Mouse (Mus musculus): ENCODE data around the gene Ythdf1.

The Ythdf1 gene

DNA sequence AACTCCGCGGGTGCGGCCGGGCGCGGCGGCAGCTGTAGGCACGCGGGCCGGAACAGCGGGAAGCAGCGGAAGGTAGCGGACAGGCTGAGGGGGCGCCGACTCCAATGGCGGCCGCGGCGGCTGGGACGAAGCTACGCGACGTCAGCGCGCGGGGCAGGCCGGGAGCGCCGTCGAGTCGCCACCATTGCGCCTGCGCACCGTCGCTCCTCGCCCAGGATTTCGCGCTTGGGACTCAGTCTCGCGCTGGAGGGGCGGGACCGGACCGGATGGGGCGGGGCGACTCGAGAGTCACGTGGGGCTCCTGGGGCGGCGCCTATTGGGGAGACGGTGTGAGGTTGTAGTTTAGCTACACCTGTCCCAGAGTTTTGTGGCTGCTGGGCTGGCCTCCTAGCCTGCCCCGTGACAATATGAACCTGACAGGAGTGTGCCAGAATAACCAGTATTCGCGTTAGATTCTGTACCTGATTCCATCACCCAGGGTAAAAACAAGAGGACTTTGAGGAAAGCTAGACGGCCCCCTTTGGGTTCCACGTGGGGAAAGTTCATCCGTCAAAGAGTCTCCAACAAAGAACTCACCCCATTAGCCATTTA, at the start of gene Ythdf1:
TSS of gene Ythdf1 (minus strand) at position 140 of the 591 bp plus-strand sequence.
- peak; percentile 97 for DNase-seq (ENCODE audit: inconsistent ontology term)

DNA sequence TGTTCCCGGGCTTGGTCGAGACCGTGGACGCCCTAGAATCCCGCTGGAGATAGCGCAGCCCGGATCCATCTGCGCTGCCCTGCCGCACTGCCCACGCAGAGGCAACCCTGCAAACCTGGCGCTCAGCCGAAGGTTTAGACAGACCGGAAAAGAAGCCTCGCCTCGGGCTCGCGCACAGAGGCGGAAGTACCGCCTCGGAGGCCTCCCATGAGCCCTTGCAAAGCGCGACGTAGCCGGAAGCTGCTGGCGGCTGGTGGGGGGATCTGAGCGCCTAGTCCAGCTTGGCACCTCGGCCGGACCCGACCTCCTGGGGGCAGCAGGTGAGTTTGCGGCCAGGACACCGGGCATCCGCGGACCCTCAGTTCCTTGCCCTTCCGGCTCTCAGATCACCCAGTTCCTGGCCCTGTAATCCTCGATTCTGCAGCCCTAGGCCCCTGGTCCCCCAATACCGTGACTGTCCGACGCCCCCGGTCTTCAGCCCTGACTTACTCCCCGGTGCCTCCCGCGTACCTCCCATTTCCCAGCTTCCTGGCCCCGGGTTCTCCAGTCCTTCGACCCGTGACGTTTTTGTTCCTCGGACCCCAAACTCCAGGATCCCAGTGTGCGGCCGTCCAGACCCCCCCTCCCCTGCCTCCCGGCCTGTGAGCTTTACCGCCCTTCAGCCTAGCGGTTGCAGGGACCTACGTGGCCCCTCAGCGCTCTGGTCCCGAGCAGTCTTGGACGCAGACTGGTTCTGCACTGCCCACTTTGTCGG, 46.4 kb upstream of the Ythdf1 start, which contains the start of gene Arfgap1:
TSS of gene Arfgap1 (plus strand) at position 216 of the 754 bp plus-strand sequence.
- peak; percentile 93 for DNase-seq (ENCODE audit: inconsistent ontology term)

DNA sequence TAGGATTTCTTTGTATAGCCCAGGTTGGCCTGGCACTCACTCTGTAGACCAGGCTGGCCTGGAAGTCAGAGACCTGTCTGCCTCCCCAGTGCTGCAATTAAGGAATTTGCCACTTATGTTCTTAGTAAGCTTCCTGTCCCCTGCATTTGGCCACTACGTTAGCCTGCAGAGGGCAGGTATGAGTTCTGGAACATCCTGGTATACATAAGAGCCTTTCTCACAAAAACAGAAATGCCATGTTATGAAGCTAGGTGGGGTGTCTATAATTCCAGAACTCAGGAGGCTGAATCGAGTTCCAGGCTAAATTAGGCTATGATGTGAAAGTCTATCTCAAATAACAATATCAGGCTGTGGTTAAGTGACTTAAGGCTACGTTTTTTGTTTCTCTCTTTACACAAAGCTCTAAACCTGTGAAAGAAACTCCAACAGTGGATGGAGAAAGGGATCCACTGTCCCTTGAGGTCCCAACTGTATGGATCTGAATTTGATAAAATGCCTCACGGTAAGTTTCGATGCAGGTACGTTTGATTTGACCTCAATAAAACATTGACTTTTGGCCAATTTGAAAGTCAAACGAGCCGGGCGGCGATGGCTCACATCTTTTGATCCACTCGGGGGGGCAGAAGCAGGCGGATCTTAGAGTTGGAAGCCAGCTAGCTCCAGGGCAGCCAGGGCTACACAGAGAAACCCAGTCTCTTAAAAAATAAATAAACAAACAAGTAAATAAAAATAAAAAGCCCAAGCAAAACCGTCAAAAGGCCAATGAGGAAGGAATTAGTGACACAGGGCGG, 45.5 kb upstream of the Ythdf1 start:
- no peak for DNase-seq (ENCODE audit: inconsistent ontology term)

DNA sequence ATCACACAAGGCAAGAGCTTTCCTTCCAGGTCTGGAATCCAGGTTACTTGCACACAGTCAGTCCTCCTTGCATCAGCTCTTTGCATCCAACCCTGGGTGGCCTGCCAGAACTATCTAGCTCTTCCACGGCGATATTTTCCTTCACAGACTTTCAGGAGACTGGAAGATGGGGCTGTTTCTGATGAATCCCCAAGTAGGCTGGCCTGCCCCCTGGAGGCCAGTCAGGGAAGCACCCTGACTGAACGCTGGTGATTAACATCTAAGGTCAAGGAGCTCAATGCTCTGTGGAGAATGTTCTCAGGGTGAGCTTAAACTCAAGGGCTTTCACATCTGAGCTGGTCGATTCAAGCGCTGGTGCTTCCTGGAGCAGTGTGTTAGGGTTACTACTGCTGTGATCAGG, 43.2 kb upstream of the Ythdf1 start:
- peak; percentile 80 for DNase-seq (ENCODE audit: inconsistent ontology term)

DNA sequence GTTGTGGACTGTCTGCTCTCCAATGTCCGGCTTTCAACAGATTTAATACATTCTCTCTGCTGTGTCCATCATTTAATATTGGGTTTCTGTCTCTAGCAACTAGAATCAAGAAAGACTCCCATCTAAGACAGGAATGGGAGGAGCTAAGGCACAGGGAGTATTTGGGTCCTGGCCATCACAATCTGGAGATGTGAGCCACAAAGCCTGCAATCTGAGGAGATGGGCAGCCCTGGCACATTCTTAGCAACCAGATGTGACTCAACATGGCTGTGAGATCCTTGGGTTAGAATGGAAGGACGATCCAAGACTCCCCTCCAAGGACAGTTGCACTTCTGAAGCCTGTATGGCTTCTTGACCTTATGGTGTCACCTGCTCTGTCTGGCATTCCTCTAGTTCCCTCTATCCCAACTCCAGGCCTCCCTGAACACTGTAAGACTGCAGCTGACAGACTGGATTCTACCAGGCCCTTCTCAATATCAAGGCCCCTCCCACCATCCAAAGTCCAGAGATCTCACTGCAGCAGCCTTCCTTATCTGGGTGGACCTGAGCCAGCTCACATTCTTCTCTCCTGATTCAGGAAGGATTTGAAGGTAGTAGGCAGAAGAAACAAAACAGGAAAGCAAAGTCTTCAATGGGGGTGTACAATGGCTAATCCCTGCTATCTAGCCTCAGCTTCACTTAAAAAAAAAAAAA, 42.0 kb upstream of the Ythdf1 start:
- no peak for DNase-seq (ENCODE audit: inconsistent ontology term)

DNA sequence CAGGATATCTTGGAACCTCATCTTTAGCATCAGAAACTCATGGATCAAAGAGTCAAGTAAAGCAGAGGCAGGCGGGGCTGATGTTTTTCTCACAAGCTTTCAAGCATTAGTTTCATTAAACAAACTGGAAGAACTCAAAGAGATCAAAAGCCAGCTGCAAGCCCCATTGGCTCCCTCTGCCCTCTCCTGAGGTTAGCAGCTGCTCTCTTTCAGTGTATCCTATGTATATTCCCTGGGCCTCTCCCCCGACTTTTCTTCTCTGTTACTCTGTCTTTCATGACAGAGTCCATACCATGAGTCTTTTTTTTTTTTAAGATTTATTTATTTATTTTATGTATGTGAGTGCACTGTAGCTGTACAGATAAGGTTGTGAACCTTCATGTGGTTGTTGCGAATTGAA, 39.4 kb upstream of the Ythdf1 start:
- no peak for DNase-seq (ENCODE audit: inconsistent ontology term)

DNA sequence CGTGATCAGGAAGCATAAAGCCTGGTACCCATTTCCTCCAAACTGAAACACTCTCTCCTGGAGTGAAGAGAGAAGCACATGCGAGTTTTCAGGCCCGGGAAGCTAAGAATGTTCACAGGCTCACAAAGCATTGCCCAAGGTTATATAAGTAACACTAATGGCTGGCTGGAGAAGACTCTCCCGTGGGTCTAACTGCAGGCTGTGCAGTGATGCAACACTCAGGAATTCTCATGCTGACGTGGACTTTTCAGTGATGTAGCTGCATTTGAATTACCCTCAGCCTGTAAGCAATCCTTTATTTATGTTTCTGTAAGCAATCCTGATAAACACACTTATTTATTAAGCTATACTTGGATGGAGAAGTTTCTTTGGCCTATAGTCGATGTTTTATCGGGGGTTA, 38.9 kb upstream of the Ythdf1 start:
- no peak for DNase-seq (ENCODE audit: inconsistent ontology term)

DNA sequence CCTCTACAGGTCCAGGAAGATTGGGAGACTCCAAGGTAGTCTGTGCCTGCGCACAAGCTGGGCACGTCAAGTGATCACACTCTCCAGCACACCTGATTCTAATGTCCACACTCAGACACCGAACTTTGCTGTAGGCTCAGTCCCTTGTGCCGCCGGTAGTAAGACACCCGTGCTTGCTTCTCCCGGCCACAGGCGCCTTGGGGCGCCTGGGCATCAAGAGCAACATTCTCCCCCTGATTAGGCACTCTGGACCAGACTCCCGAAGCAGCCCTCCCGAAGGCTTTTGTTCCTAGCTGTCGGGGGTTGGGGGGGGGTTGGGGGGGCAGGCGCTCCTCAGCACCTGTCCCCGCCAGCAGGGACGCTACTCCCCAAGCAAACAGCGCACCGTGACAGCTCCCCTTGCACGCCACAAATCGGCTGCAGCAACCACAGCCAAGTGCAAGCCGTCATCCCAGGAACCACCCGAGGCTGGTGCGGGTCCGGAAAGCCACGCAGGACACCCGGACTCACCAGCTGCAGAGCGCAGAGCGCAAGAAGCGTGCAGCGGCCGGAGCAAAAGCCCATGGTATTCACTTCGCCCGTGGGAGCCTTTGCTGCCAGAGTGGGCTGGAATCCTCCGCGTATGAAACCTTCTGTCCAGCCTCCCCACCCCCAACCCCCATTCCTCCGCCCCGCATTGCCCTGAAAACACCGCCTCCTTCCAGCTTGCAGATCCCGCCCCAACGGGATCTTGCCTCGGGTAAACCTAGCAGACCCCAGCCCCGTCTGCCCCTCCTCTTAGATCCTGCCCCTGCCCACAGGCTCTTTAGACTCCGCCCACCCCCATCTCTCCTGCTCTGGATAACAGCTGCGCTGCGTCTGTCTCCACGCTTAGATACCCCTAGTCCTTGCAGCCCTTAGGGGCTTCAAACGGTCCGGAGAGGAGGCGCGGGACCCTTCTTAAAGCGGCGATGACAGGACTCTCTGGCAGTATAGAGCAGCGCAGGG, 33.6 kb upstream of the Ythdf1 start, which contains the start of gene Nkain4:
TSS of gene Nkain4 (minus strand) at position 639 of the 987 bp plus-strand sequence.
- peak; percentile 39 for DNase-seq (ENCODE audit: inconsistent ontology term)

DNA sequence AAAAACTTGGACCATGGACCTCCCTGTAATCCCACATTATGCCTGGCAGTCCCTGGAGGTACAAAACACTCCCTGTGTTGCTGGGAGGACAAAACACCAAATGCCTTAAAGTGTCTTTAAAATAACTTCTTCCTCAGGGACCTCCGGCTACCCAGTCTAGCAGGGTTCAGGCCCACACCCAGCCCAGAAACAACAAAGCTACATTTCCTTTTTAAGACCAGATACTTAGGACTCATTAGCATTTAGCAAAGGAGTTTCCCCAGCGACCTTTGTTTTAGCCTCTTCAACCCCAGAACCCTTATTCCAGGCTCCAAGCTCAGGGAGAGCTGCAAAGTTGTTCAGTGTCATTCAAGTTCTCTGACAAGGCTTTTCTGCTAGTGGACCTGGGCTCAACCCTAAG, 32.9 kb upstream of the Ythdf1 start:
- DNase-seq (ENCODE audit: inconsistent ontology term) = no peak

DNA sequence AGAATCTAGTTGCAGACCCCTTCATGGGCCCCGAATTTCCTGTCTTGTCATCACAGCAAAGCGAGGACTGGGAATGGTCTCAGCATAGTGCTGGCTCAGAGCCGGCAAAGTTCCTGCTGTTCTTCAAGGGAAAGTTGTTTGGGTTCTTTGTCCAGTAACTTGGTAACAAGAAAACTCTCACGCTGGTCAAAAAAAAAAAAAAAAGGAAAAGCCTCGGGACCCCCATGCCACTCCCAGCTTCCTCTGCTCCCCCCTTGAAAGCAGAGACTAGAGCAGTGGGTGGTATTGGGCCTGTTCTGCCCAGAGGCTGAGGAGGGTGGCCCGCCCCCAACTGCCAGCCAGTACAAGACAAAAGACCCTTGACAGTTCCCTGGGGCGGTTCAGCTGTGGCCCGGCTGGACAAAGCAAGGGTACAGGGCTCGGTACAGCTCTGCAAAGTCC, 32.0 kb upstream of the Ythdf1 start:
- peak; percentile 30 for DNase-seq (ENCODE audit: inconsistent ontology term)

DNA sequence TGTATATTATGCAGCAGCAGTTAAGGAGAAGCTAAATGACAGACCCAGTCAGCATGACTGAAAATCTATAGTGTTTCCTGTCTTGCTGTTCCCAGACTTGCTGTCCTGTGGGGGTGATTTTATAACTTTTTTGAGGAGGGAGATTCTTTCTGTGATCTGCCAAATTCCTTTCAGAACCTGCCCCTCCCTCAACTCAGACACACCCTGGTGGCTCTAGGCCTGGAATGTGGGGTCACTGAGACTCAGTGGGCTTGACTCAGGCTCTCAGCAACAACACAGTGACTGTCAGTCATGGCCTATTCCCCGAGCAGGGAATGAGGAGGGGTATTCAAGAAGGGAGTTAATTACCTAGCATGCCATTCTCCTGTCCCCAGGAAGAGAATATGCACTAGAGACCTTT, 29.2 kb upstream of the Ythdf1 start:
- DNase-seq (ENCODE audit: inconsistent ontology term) = no peak

DNA sequence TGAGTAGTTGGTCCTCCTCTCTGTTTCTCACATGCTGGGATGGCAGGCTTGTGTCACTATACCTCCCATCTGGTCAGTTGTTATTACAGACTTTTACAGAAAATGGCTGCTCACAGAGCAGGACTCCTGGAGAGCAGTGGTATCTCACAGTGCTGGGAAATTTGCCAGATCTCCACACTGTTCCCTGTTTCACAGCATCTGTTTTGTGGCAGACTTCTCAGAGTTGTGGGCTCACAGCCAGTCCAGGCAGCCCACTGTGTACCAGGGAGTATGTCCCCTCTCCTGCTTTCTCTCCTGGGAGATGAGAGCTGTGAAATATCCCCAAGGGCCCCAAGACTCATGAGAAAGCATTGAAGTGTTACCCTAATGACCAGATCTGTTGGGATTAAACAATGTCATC, 21.1 kb upstream of the Ythdf1 start:
- no peak for DNase-seq (ENCODE audit: inconsistent ontology term)

DNA sequence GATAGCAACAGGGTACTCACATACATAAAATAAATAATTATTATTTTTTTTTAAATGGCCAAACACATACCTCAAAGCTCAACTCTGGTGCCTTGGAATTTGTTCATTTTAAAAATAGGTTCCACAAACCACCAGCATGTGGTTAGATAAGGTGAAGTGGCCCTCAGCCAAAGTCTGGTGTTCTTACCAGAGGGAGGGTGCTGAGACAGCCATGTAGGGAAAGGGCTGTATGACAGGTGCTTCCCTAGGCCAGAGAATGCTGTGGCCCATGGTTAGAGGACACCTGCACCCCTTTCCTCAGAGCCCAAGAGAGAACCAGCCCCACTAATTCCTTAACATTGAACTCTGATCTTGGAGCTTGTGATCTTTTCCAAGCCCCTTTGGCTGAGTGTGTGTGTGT, 19.4 kb upstream of the Ythdf1 start:
- no peak for DNase-seq (ENCODE audit: inconsistent ontology term)

DNA sequence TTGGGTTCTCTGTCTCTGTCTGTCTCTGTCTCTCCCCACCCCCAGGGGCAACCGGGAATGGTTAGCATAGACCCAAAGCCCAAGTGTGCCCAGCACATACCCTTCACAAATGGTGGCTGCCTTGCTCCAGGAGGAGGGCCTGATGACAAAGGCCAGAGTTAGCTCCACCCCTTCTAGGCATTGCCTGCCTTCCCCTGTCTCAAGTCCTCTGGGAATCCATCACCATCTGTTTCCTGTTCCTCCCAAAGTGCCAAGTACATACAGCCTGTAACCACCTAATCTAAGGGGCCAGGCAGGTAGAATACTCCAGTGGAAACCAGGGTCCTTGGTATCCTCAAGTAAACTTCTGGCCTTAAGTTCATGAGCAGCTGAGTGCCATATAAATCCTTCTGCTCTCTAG, 11.7 kb upstream of the Ythdf1 start:
- DNase-seq (ENCODE audit: inconsistent ontology term) = no peak

DNA sequence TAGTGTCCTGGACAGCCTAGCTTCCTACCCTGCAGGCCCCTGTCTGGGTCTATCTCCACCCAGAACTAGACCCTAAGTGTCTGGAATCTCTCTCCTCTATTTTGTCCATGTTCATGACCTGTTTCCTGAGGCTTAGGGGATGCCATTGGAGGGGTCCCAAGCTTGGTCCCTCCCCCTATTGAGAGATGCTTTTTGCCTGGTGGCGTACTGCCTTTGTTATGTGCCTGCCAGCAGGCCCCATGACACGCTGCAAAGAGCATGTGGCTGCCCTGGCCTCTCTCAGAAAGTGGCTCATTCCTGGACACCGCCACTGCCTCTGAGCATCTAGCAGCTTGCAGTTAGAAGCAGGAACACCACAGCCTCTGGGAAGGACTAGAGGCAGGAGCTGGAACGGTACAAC, 8.0 kb upstream of the Ythdf1 start, which contains the start of gene Birc7:
TSS of gene Birc7 (plus strand) at position 301 of the 400 bp plus-strand sequence.
- no peak for DNase-seq (ENCODE audit: inconsistent ontology term)

DNA sequence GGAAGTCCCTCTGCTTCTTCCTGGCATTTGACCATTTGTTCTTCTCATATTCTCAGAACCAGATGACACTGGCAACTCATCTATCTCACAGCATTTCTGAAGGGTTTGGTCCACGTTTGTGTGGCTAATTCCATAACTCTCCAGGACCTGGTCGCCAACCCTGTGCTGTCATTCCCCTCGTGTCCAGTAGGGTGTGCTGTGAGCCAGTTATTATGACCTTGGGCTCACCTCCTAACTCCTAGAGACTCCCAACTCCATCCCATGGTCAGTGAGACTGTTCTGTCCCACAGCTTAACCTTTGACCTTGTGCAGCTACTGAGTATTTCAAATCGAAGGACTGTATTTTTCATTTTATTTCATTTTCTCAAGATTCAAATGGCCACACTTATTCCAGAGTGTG, 4.4 kb upstream of the Ythdf1 start:
- peak; percentile 55 for DNase-seq (ENCODE audit: inconsistent ontology term)

DNA sequence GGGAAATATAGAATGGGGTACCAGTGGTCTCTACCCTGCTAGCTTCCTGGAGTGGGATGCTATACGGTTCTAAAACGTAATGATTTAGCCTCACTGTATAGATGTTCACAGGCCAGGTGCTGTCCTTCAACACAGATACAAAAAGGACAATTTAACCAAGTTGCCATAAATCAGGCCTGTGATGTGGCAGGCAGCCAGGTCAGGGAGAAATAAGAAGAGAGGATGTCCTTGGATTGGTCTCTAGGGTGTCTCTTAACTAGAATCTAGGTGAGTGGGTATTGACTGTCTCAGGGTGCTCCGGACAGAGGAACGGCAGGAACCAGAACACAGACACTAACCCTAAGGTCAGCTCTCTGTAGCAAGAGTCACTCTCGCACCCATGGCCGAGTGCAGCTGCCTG, 2.0 kb upstream of the Ythdf1 start:
- no peak for DNase-seq (ENCODE audit: inconsistent ontology term)

DNA sequence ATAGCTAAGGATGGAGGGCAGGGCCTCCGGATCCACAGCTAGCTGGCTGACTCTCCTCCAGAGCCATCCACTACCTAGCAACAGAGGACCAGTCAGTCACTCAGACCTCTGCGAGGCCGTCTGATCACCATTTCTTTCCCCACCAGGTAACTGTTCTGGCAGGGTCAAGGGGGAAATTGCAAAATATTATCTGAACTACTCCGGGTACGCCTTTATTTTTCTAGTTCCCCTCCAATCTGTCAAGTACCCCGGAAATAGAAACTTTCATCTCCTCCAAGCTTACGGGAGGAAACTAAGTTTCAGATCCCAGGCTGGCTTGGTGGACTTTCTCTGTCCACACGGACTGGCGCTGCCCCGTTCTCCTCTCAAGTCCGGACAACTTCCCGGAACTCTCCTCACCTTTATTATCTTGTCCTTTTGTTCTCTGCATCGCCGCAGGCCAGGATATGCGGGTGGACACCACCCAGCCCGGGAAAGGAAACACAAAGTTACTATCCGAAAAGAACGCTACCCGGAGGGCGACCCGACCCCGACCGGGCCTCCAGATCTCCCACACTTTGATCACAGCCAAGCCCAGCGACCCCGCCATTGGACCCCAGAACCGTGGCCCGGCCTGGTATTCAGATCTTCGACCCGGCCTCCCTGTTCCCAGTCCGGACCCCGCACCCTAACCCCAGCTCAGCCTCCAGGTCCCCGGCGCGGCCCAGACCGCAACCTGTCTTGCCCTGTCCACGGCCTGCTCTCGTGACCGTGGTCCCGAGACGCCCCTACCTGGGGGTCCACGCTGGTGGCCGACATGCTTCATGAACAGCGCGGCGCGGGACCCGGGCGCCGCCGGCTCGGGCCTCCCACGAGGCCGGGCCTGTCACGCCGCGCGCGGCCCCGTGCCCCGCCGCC, 588 bp downstream of the Ythdf1 start:
- DNase-seq (ENCODE audit: inconsistent ontology term) = peak; percentile 48

DNA sequence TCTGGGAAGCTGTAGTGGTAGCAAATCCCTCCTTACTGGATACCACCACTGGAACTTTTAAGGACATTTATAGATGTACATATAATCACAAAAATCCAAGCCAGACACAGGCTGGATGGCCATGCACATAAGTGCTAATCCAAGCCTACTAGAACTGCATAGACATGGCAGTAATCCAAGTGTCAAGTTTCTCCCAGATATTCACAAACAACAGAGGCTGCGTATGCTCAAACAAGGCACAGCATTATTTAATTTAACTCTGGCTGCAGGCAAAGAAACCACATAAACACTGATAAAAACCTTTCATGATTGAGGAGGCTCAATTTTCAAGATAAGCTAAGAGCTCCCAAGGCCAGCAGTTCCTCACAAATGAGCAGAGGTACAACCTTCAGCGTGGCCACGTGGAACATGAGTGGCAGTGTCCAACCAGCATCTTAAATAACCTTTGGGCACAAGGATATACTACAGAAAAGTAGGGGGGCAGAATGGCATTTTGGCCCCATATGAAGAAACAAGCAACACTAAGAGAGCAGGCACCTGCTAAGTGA, 4.8 kb downstream of the Ythdf1 start:
- DNase-seq (ENCODE audit: inconsistent ontology term) = no peak
